Mouse (Mus musculus) heart, postnatal 25 days (tissue): ENCODE results near the gene Stat4. TPM values are rescaled to one million over a fixed set of nuclear protein-coding genes. Genes with fewer than 3 reads are reported as not detected.

Source experiments
- total RNA-seq, 2 experiments: library from RNA; stranded (reverse); gene quantifications; 2 replicates each; pipeline ENCODE4 v1.2.3; 2021

Stat4 gene
- total RNA-seq, 2 experiments from 2014 or later = 0.22 TPM; not detected in 1

Other genes with a start within 250 kb of the Stat4 start
- gene Myo1b, start 71.1 kb upstream of the Stat4 start, total RNA-seq = 10 to 100 TPM; 27.7 to 30.4 TPM
- gene Stat1, start 132.3 kb downstream of the Stat4 start, total RNA-seq = 10 to 100 TPM; 24.7 to 26.8 TPM
- gene Gls, start 246.1 kb downstream of the Stat4 start, total RNA-seq = 100 to 1,000 TPM in 1 of 2 experiments, 10 to 100 TPM in 1; 80.4 to 106 TPM